Mouse (Mus musculus) thymus, adult 2 months (tissue): ENCODE results near the gene Mcu.

Experiments used
- CTCF ChIP-seq: fragments of 200-500 bp; IDR thresholded peaks from 2 replicates; pipeline ENCODE4 v1.5.1; 2012; ENCODE audit warnings: mild to moderate bottlenecking, control low read depth, low read length, moderate library complexity, borderline replicate concordance; ENCODE audit not compliant: control insufficient read depth, poor library complexity, insufficient read depth; ENCODE audit errors: extremely low read depth
- POLR2A ChIP-seq: fragments of 200-500 bp; IDR thresholded peaks from 2 replicates; pipeline ENCODE4 v1.6.1; 2012; ENCODE audit warnings: mild to moderate bottlenecking, low read length, control low read depth, moderate library complexity; ENCODE audit not compliant: control insufficient read depth, poor library complexity, insufficient read depth; ENCODE audit errors: extremely low read depth

GRCm38 (mm10) chr10:59465546-59465945 lies 150.9 kb downstream of the Mcu start:
- no peak for TF ChIP-seq CTCF
- TF ChIP-seq POLR2A = no peak
